Mouse (Mus musculus): ENCODE results near the gene Ngfr. TPM values are rescaled to one million over a fixed set of nuclear protein-coding genes. Genes with fewer than 3 reads are reported as not detected.

The Ngfr gene
- polyA plus RNA-seq (2012; fragmentation: generic; extraction: Trizol): 0.01 TPM

DNA sequence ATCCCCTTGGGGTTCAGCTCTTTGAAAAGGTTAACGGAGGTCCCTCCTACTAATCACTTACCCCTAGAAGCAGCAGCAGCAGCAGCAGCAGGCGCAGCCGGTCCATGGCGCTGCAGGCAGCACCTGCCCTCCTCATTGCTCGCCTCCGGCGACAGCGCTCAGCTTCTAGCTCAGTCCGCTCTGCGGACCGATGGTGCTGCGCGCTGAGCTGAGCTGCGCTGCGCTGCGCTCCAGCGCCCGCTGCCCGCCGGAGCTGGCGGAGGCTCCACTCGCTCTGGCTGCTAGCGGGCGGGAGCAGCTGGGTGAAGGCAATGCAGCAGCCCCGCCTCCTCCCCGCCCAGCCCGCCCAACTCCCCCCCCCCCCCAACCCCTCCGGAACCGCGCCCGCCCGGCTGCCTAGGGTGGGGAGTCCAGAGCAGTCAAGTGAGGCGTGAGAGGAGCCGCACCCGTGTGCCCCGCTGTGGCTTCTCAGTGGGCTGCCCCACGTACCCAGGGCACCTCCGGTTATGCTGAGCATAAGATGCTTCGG lies at the start of gene Ngfr:
Ngfr (minus strand) TSS at position 313 of the 529 bp plus-strand sequence.
- no peaks in the 10 kb centered on the region for H3K79me2 ChIP-seq (ENCODE audit: control insufficient read depth, insufficient read depth)
- no peak within 1 kb of the TSS for H3ac ChIP-seq (ENCODE audit: control insufficient read depth, insufficient read length)
- H3K27me3 ChIP-seq (ENCODE audit: control insufficient read depth, insufficient read depth, insufficient read length): peaks cover 59% of the 10 kb centered on the region
- no peaks in the 10 kb centered on the region for H3K36me3 ChIP-seq (ENCODE audit: control insufficient read depth, insufficient read depth)
- TF ChIP-seq MYOD1 (IDR thresholded peaks at IDR 0.05; ENCODE audit: control insufficient read depth in 1 of 3, insufficient read length in 2 of 3, low read depth in 2 of 3) (no peak), POLR2AphosphoS2 (IDR thresholded peaks at IDR 0.05; ENCODE audit: insufficient read length, low read depth) (no peak), MAX (IDR thresholded peaks at IDR 0.05; ENCODE audit: low read depth) (no peak), MYOG (IDR thresholded peaks at IDR 0.05; ENCODE audit: control insufficient read depth in 1 of 3, insufficient read depth in 1 of 3, insufficient read length in 2 of 3, low read depth in 2 of 3) (peak in 1 of 3 experiments; percentile 34), E2F4 (IDR thresholded peaks at IDR 0.05; ENCODE audit: insufficient read depth) (no peak), SRF (IDR thresholded peaks at IDR 0.05; ENCODE audit: control insufficient read depth, insufficient read length, low read depth) (no peak), POLR2A (IDR thresholded peaks at IDR 0.05; ENCODE audit: insufficient read length, low read depth) (no peak), TCF12 (IDR thresholded peaks at IDR 0.05; ENCODE audit: insufficient read depth, poor library complexity, severe bottlenecking) (no peak), TCF3 (IDR thresholded peaks at IDR 0.05; ENCODE audit: insufficient read length, low read depth) (no peak)
- H3K4me3 ChIP-seq: no peak within 1 kb of the TSS
- H3K4me2 ChIP-seq (ENCODE audit: low read depth): peak within 1 kb of the TSS; percentile 45

DNA sequence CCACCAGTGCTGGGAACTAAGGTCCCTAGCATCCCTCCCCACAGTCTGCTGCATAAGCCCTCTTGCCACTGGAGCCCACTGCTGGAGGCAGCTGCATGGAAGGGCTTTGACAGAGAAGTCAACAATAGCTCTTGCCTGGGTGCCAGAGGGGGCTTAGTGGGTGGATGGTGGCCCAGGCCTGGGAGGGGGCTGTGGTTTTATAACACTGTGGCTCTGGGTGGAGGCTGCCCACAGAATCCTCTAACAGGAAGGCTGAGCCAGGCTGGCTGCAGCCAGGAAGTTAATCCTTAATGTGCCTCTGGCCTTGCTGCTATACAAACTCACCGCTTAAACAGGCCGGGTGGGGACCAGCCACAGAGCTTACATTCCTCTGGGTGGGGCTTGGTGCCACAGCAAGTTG lies 47.5 kb upstream of the Ngfr start:
- Histone ChIP-seq H3K4me2 (ENCODE audit: low read depth) (no peak overlapping the region), H3K27me3 (ENCODE audit: control insufficient read depth, insufficient read depth, insufficient read length) (peaks cover 18% of the 10 kb centered on the region), H3ac (ENCODE audit: control insufficient read depth, insufficient read length) (no peak overlapping the region), H3K36me3 (ENCODE audit: control insufficient read depth, insufficient read depth) (no peaks in the 10 kb centered on the region), H3K79me2 (ENCODE audit: control insufficient read depth, insufficient read depth) (no peaks in the 10 kb centered on the region), H3K4me3 (no peak overlapping the region)
- peak in 1 of 3 experiments; percentile 36 for TF ChIP-seq MYOD1 (IDR thresholded peaks at IDR 0.05; ENCODE audit: control insufficient read depth in 1 of 3, insufficient read length in 2 of 3, low read depth in 2 of 3)
- no peak for TF ChIP-seq MYOG (IDR thresholded peaks at IDR 0.05; ENCODE audit: control insufficient read depth in 1 of 3, insufficient read depth in 1 of 3, insufficient read length in 2 of 3, low read depth in 2 of 3)
- no peak for TF ChIP-seq POLR2AphosphoS2 (IDR thresholded peaks at IDR 0.05; ENCODE audit: insufficient read length, low read depth)
- no peak for TF ChIP-seq TCF3 (IDR thresholded peaks at IDR 0.05; ENCODE audit: insufficient read length, low read depth)
- TF ChIP-seq TCF12 (IDR thresholded peaks at IDR 0.05; ENCODE audit: insufficient read depth, poor library complexity, severe bottlenecking): no peak

DNA sequence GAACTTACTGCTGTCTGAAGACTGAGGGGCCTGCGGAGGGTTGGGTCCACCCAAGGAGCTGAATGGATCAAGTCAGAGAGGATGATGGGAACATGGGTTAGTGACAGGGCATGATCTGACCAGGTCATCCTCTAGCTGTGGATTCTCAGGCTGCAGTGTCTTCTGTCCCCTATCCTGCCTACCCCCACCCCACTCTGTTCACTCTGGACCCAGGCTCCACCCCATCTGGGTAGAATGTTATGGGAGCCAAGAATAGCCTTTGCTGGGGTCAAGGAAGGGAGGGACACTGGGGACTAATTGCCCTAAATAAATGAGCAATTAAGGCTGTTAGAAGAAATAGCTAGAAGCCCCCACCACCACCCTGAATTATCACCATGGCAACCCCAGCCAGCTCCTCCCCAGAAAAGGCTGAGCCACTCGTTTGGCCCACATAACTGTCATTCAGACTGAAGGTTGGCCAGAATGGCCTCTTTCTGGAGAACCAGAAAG lies 46.0 kb upstream of the Ngfr start:
- no peak overlapping the region for H3K4me3 ChIP-seq
- TF ChIP-seq TCF3 (IDR thresholded peaks at IDR 0.05; ENCODE audit: insufficient read length, low read depth) (no peak), REST (IDR thresholded peaks at IDR 0.05; ENCODE audit: insufficient read depth, insufficient read length) (no peak), POLR2AphosphoS2 (IDR thresholded peaks at IDR 0.05; ENCODE audit: insufficient read length, low read depth) (no peak), TCF12 (IDR thresholded peaks at IDR 0.05; ENCODE audit: insufficient read depth, poor library complexity, severe bottlenecking) (no peak), USF1 (IDR thresholded peaks at IDR 0.05; ENCODE audit: low read depth) (no peak), MAX (IDR thresholded peaks at IDR 0.05; ENCODE audit: low read depth) (no peak), SRF (IDR thresholded peaks at IDR 0.05; ENCODE audit: control insufficient read depth, insufficient read length, low read depth) (no peak), CEBPB (IDR thresholded peaks at IDR 0.05; ENCODE audit: insufficient read depth, poor library complexity, severe bottlenecking) (no peak), MYOG (IDR thresholded peaks at IDR 0.05; ENCODE audit: control insufficient read depth in 1 of 3, insufficient read depth in 1 of 3, insufficient read length in 2 of 3, low read depth in 2 of 3) (no peak), MYOD1 (IDR thresholded peaks at IDR 0.05; ENCODE audit: control insufficient read depth in 1 of 3, insufficient read length in 2 of 3, low read depth in 2 of 3) (no peak), E2F4 (IDR thresholded peaks at IDR 0.05; ENCODE audit: insufficient read depth) (no peak)
- no peak overlapping the region for H3K4me2 ChIP-seq (ENCODE audit: low read depth)
- H3K79me2 ChIP-seq (ENCODE audit: control insufficient read depth, insufficient read depth): no peaks in the 10 kb centered on the region
- peaks cover 10% of the 10 kb centered on the region for H3K27me3 ChIP-seq (ENCODE audit: control insufficient read depth, insufficient read depth, insufficient read length)
- H3K36me3 ChIP-seq (ENCODE audit: control insufficient read depth, insufficient read depth): no peaks in the 10 kb centered on the region
- no peak overlapping the region for H3ac ChIP-seq (ENCODE audit: control insufficient read depth, insufficient read length)

DNA sequence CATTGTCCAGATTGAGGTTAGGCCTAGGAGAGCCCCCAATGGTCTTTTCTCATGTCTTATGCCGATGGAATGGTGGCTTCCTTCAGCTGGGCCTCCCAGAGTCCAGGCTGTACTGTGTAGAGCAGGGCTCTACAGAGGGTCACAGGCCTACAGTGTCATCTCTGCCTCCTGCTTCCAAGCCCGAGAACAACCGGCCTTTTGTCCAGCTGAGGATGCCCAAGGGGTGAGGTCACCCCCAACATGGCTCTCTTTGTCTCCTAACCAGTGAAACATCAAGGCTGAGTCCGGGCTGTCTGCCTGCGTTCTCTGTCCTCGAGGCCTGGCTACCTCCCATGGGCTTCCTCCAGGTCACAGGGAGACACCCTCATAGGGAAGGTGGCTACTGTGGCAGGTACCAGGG lies 44.9 kb upstream of the Ngfr start:
- Histone ChIP-seq H3K4me3 (no peak overlapping the region), H3K27me3 (ENCODE audit: control insufficient read depth, insufficient read depth, insufficient read length) (peaks cover 15% of the 10 kb centered on the region), H3K4me2 (ENCODE audit: low read depth) (no peak overlapping the region), H3K36me3 (ENCODE audit: control insufficient read depth, insufficient read depth) (no peaks in the 10 kb centered on the region), H3K79me2 (ENCODE audit: control insufficient read depth, insufficient read depth) (no peaks in the 10 kb centered on the region), H3ac (ENCODE audit: control insufficient read depth, insufficient read length) (no peak overlapping the region)
- TF ChIP-seq SRF (IDR thresholded peaks at IDR 0.05; ENCODE audit: control insufficient read depth, insufficient read length, low read depth) (no peak), E2F4 (IDR thresholded peaks at IDR 0.05; ENCODE audit: insufficient read depth) (no peak), MAX (IDR thresholded peaks at IDR 0.05; ENCODE audit: low read depth) (no peak), REST (IDR thresholded peaks at IDR 0.05; ENCODE audit: insufficient read depth, insufficient read length) (no peak), USF1 (IDR thresholded peaks at IDR 0.05; ENCODE audit: low read depth) (no peak), POLR2A (IDR thresholded peaks at IDR 0.05; ENCODE audit: insufficient read length, low read depth) (no peak), TCF12 (IDR thresholded peaks at IDR 0.05; ENCODE audit: insufficient read depth, poor library complexity, severe bottlenecking) (no peak), CEBPB (IDR thresholded peaks at IDR 0.05; ENCODE audit: insufficient read depth, poor library complexity, severe bottlenecking) (no peak)

DNA sequence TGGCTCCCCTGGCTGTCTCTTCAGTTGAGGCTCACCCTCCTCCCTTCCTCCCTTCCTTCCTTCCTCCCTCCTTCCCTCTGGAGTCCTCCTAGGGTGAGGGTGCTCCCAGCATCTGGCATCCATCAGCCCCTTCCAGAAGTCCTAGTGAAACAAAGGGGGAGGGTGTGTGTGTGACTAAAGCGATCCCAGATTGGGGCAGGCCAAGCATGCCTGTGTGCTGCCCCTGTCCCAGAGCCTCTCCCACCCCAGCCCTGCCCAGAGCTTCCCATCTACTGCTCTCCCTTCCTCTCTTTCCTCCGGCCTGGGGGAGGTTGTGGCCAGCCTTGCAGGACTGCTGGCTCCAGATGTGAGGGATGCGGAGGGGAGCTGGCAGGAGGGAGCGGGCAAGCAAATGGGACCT lies 43.8 kb upstream of the Ngfr start:
- H3ac ChIP-seq (ENCODE audit: control insufficient read depth, insufficient read length): no peak overlapping the region
- TF ChIP-seq TCF12 (IDR thresholded peaks at IDR 0.05; ENCODE audit: insufficient read depth, poor library complexity, severe bottlenecking) (no peak), E2F4 (IDR thresholded peaks at IDR 0.05; ENCODE audit: insufficient read depth) (no peak), POLR2AphosphoS2 (IDR thresholded peaks at IDR 0.05; ENCODE audit: insufficient read length, low read depth) (no peak), MYOD1 (IDR thresholded peaks at IDR 0.05; ENCODE audit: control insufficient read depth in 1 of 3, insufficient read length in 2 of 3, low read depth in 2 of 3) (no peak), MAX (IDR thresholded peaks at IDR 0.05; ENCODE audit: low read depth) (no peak), USF1 (IDR thresholded peaks at IDR 0.05; ENCODE audit: low read depth) (no peak), SRF (IDR thresholded peaks at IDR 0.05; ENCODE audit: control insufficient read depth, insufficient read length, low read depth) (no peak), TCF3 (IDR thresholded peaks at IDR 0.05; ENCODE audit: insufficient read length, low read depth) (no peak), REST (IDR thresholded peaks at IDR 0.05; ENCODE audit: insufficient read depth, insufficient read length) (no peak), CEBPB (IDR thresholded peaks at IDR 0.05; ENCODE audit: insufficient read depth, poor library complexity, severe bottlenecking) (no peak), MYOG (IDR thresholded peaks at IDR 0.05; ENCODE audit: control insufficient read depth in 1 of 3, insufficient read depth in 1 of 3, insufficient read length in 2 of 3, low read depth in 2 of 3) (no peak), POLR2A (IDR thresholded peaks at IDR 0.05; ENCODE audit: insufficient read length, low read depth) (no peak)
- no peak overlapping the region for H3K4me2 ChIP-seq (ENCODE audit: low read depth)
- H3K27me3 ChIP-seq (ENCODE audit: control insufficient read depth, insufficient read depth, insufficient read length): peaks cover 27% of the 10 kb centered on the region
- H3K79me2 ChIP-seq (ENCODE audit: control insufficient read depth, insufficient read depth): no peaks in the 10 kb centered on the region
- H3K4me3 ChIP-seq: no peak overlapping the region
- H3K36me3 ChIP-seq (ENCODE audit: control insufficient read depth, insufficient read depth): no peaks in the 10 kb centered on the region
